Mouse (Mus musculus): ENCODE results near the gene Arid3b.

The Arid3b gene

DNA sequence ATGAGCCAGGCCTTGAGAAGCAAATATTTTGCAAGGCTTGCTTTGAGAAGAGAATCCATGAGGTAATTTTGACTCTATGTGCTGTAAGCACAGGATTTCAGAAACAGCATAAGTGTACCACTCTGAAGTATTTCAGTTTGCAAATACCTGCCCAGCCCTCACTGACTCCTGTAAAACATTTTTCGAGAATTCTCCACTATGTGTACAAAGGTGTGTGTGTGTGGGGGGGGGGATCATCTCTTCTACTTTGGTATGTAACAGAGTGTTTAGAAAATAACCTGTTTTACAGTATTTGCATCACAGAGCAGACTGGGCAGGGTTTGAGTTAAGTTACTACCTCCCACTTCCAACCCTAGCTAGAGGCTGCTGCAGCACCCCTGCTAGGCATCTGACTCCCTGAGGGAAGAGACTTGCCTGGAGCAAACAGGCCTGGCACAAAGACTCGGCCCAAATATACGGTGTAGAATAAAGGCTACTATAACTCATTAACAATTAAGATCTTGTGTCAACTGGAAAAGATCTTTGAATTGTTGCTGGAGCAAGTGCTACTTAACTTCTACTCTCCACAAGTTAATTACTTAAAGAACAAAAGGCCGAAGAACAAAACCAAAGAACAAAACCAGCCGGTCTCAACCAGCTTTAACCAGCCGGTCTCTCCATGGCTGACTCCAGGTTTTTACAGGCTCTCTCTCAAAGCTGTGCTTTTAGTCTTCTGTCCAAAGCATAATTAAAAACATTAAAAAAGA is 6.6 kb downstream of the Arid3b start:
- DNase-seq (ENCODE audit: low spot score in 2 of 2), result no peak

DNA sequence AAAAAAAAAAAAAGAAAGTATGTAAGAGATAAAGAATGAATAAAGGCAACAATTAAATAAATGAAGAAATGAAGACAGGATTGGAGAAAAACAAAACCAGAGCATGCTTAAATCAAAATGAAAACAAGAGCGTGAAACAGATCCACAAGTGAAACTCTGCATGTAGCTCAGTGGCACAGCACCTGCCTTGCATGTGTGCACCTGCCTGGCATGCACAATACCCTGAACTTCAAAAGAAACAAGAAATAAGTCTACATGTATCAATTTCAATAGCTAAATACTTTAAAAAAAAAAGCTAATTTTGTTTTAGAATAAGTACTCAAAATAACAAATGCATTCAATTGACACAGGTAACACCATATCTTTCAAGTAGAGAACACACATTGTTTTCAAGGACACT is 13.2 kb downstream of the Arid3b start:
- DNase-seq (ENCODE audit: low spot score in 2 of 2), result no peak

- no peak for DNase-seq (ENCODE audit: low spot score in 2 of 2)
Measured at GRCm38 (mm10) chr9:57822812-57823211, 13.8 kb downstream of the Arid3b start.

GRCm38 (mm10) chr9:57820186-57821080 is 16.2 kb downstream of the Arid3b start:
- DNase-seq (ENCODE audit: low spot score in 2 of 2), result no peak

DNA sequence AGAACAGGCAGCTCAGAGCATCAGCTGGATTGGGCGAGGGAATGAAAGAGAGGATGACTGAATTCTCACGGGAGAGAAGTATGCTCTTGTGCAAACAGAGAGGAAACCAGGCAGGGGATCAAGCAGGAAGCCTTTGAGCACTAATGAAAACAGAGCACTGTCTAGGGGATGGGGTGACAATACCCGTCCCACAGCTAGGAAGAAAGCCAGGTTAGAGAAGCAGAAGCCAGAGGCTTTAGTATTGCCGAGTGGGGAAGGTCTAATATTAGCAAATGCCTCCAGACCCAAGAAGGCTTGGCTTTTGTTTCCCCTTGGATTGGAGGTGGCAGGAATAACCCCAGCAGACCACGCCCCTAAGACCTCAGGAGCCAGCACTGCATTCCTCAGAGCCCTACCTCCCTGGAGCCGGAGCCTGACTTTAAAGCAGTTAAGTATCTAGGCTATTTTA is 19.3 kb downstream of the Arid3b start:
- DNase-seq (ENCODE audit: low spot score in 2 of 2), result peak; percentile 44 to 62

DNA sequence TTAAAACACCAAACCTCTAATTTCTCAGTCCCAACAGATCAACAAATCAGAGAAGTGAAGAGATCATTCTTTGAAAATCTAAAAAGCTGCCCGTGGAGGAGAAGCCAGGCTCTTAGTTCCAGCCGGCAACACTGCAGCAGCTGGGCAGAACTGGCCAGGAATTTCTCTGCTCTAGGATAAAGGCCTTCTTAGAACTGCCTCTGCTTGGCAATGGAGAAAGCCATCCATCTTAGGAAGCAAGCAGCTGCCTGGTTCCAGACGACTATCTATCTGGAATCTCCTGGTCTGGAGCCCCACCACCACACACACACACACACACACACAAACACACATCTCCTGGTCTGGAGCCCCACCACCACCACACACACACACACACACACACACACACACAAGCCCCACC is 21.7 kb downstream of the Arid3b start:
- DNase-seq (ENCODE audit: low spot score in 2 of 2), result no peak

DNA sequence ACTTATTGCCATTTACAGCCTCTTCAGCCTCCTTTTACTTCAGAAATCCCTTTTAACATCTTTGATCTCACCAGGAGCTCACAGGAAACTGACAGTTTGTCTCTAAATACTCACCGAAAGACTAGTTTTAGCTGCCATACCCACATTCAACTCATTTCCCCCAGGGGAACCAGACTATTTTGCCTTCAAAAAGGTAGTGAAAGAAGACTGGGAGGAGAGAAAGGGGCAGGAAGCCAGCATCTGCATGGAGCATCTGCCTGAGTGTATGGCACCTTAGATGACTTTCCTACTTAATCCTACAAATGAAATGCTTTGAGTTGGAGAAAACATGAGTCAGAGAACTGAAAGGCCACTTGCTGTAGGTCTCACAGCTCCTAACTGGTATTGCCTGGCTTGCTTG is 22.6 kb downstream of the Arid3b start:
- no peak for DNase-seq (ENCODE audit: low spot score in 2 of 2)

DNA sequence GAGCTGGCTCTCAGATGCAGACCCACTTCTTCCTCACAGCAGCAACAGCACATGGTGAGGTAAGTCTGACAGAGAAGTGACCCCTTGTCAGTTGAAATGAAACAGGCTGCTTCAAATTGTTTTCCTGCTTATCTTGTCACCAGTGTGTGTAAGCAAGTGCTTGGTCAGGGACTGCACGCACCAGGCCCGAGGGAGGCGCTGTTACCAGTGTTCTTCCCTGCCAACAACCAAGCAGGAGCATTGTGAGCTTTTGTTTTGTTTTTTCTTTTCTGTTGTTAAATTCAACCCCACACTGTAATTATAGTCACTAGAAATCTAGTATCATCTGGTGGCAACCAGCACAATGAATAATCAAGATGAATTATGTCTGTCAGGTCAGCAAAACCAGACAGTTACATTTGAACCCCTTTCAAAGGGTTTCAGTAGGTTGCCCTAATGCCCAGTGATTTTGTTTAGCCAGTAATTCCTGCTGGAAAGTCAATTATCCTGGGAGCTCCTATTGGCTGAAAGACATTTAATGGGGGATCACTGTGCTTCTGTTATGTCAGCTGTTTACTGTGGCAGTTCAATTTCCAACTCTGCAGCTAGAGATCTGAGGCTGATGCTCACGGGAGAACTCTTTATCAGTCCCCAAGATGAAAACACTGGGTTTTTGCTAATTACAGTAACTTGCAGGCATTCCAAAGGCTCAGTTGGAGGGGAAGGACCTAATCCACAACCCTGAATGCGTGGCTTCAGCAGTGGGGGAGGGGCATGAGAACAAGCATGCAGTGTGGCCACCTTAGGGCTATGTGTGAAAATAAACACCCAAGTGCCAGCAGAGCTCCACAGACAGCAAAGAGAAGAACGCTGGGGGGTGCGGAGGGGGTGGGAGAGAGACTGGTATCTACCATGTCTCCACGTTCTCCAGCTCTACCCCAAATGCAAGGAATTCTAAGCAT is 24.5 kb downstream of the Arid3b start:
- no peak for DNase-seq (ENCODE audit: low spot score in 2 of 2)

- DNase-seq (ENCODE audit: low spot score in 2 of 2), result no peak
Measured at GRCm38 (mm10) chr9:57810691-57811090, 25.9 kb downstream of the Arid3b start.

GRCm38 (mm10) chr9:57808771-57809310 is 27.8 kb downstream of the Arid3b start:
- DNase-seq (ENCODE audit: low spot score in 2 of 2), result no peak

DNA sequence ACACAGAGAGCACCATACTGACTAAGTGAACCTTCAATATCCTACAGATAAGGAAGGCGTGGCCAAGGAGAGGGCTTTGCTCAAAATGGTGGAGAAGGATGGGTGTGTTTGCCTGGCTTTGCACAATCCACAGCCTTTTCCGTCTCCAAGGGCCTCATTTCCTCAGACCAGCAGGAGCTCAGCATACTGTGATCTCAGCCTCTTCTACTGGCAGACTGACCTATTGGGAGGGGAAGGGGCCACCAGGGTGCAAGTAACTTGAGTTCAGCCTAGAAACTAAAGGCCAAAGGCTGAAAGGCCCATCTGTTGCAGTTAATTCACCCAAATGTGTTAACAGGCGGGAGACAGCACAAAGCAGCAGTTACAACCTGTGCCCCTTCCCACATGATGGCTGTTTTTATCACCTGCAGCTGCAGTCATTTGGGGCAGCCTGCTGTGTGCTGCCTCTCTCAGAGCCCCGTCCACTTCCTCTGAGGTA is 29.4 kb downstream of the Arid3b start:
- DNase-seq (ENCODE audit: low spot score in 2 of 2), result no peak

GRCm38 (mm10) chr9:57806066-57806481 is 30.5 kb downstream of the Arid3b start:
- DNase-seq (ENCODE audit: low spot score in 2 of 2), result no peak

DNA sequence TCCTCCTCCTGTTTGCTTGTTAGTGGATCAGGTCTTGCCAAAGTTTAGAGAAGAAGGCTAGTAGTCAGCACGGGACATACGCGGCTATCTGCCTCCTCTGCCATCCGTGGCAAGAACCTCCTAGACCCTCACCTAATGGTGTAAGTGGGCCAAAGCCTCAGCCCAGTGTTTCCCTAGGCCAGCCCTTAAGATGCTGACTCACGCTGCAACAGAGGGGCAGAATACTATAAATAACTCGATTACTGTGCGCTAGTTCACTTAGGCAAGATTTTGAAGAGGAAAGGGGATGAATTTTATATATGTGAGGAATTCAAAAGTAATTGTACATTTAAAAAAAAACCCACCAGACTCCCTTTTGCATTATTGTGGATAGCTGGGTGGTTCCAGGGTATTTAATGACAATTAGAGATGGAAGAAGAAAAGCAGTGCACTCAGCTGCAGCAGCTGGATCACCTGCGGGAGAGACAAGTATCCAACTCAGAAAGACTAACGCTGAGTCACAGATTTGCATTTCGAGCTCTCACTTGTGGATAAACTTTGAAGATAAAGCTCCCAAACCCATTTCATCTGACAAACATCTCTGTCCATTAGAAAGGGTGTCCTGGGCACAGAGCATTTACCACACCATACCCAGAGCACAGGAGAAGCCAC is 31.4 kb downstream of the Arid3b start:
- no peak for DNase-seq (ENCODE audit: low spot score in 2 of 2)

GRCm38 (mm10) chr9:57803839-57804238 is 32.8 kb downstream of the Arid3b start:
- no peak for DNase-seq (ENCODE audit: low spot score in 2 of 2)

- no peak for DNase-seq (ENCODE audit: low spot score in 2 of 2)
Measured at GRCm38 (mm10) chr9:57803047-57803446, 33.5 kb downstream of the Arid3b start.

- DNase-seq (ENCODE audit: low spot score in 2 of 2), result no peak
Measured at GRCm38 (mm10) chr9:57800325-57800975, 36.1 kb downstream of the Arid3b start.

DNA sequence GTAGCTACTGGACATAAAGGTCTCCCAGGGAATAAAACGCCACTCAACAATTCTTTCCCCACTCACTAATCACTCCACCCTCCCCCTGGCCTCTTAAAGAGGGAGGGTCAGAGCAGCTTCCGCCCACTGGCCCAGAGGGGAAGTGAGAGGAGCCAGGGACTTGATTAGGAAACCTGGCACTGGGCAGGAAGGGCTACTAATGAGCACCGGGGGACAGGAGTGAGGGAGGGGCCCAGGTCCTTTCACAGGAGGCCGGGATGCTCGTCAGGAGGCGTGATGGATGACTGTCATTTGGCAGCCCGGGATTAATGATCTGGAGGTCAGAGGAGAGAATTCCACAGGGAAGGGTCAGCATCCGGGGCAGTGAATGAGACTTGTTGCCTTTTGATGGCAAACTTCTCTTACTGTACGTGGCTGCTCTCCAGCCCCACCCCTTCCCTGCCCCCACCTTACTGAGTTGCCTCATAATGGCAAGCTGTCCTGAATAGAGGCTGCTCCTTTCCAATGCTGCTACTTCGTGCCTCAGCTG is 37.8 kb downstream of the Arid3b start:
- peak; percentile 31 to 72 for DNase-seq (ENCODE audit: low spot score in 2 of 2)

GRCm38 (mm10) chr9:57797456-57797855 is 39.1 kb downstream of the Arid3b start:
- no peak for DNase-seq (ENCODE audit: low spot score in 2 of 2)

GRCm38 (mm10) chr9:57789733-57790132 is 46.9 kb downstream of the Arid3b start:
- DNase-seq (ENCODE audit: low spot score in 2 of 2), result no peak

DNA sequence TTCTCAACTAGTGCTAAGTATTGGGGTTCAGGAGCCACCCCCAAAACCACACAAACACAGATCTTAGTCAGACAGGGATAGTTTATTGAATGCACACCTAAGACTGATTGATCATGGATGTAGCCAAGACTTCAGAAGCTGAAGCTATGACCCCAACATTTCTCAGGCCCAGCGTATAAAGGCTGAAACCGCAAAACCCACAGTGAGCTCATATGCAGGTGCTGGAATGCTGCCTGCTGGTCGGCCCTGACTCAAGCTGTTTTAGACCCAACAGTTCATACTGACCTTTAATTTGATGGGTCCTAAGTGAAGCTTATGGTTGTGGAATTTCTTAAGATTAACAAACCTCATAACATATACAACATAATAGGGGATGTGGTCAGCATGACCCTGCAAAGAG is 53.9 kb downstream of the Arid3b start:
- no peak for DNase-seq (ENCODE audit: low spot score in 2 of 2)

Data from heart, adult 9 months (tissue).